Mouse (Mus musculus) A20 (cell line): Measurements from ENCODE around the gene Vtcn1.
"Not testable (repeated sequence)": the region's sequence is repeated elsewhere in the genome, so short reads cannot be mapped to it uniquely, and the experiment has no call there.

Experiments
- DNase-seq: peaks from one replicate; pipeline ENCODE4 v3.0.0-alpha.2; 2011; ENCODE audit warnings: low read depth, low spot score

Gene Vtcn1

GRCm38 (mm10) chr3:100825225-100825965, at the start of gene Vtcn1:
Gene Vtcn1 (plus strand): TSS chr3:100825459.
- DNase-seq, result no peak

- DNase-seq, result no peak
Observed at GRCm38 (mm10) chr3:100776967-100777366, 48.3 kb upstream of the Vtcn1 start.

GRCm38 (mm10) chr3:100777568-100777967, 47.7 kb upstream of the Vtcn1 start:
- no peak for DNase-seq

- DNase-seq, result no peak
Observed at GRCm38 (mm10) chr3:100786076-100786475, 39.2 kb upstream of the Vtcn1 start.

GRCm38 (mm10) chr3:100791670-100792069, 33.6 kb upstream of the Vtcn1 start:
- no peak for DNase-seq

GRCm38 (mm10) chr3:100793345-100793744, 31.9 kb upstream of the Vtcn1 start:
- DNase-seq, result no peak

- DNase-seq, result no peak
Observed at GRCm38 (mm10) chr3:100796571-100796970, 28.7 kb upstream of the Vtcn1 start.

- DNase-seq, result no peak
Observed at GRCm38 (mm10) chr3:100797166-100798145, 27.8 kb upstream of the Vtcn1 start.

GRCm38 (mm10) chr3:100798872-100799422, 26.3 kb upstream of the Vtcn1 start:
- no peak for DNase-seq

- DNase-seq, result no peak
Observed at GRCm38 (mm10) chr3:100804975-100805374, 20.3 kb upstream of the Vtcn1 start.

- no peak for DNase-seq
Observed at GRCm38 (mm10) chr3:100805925-100806324, 19.3 kb upstream of the Vtcn1 start.

GRCm38 (mm10) chr3:100810461-100810860, 14.8 kb upstream of the Vtcn1 start:
- no peak for DNase-seq

- no peak for DNase-seq
Observed at GRCm38 (mm10) chr3:100811836-100812235, 13.4 kb upstream of the Vtcn1 start.

GRCm38 (mm10) chr3:100815490-100815889, 9.8 kb upstream of the Vtcn1 start:
- not testable (repeated sequence) for DNase-seq

GRCm38 (mm10) chr3:100818709-100819108, 6.5 kb upstream of the Vtcn1 start:
- DNase-seq, result no peak

GRCm38 (mm10) chr3:100819571-100819970, 5.7 kb upstream of the Vtcn1 start:
- DNase-seq, result no peak

GRCm38 (mm10) chr3:100820852-100821251, 4.4 kb upstream of the Vtcn1 start:
- DNase-seq, result no peak

- DNase-seq, result peak; percentile 39
Observed at GRCm38 (mm10) chr3:100821276-100821675, 4.0 kb upstream of the Vtcn1 start.

GRCm38 (mm10) chr3:100843784-100844183, 18.5 kb downstream of the Vtcn1 start:
- DNase-seq, result no peak

- no peak for DNase-seq
Observed at GRCm38 (mm10) chr3:100844366-100844765, 19.1 kb downstream of the Vtcn1 start.

GRCm38 (mm10) chr3:100848348-100848747, 23.1 kb downstream of the Vtcn1 start:
- DNase-seq, result no peak

- no peak for DNase-seq
Observed at GRCm38 (mm10) chr3:100850468-100850867, 25.2 kb downstream of the Vtcn1 start.
